Mouse (Mus musculus): ENCODE measurements at regions not wholly inside any gene's neighbourhood (a gene's known extent, or its start where the extent isn't known, plus 50 kb on each side); places are given as distances from the start of the nearest gene placed in this dataset.

- DNase-seq (ENCODE audit: low read depth, low spot score), result peak; percentile 47
Observed at GRCm38 (mm10) chr2:103360796-103361195, 50.7 kb upstream of the Elf5 start.

Measured in ES-CJ7 (cell line).